Comparison of ENCODE assay signal across 19 mouse cellular contexts in genomic region chr5:121283051-121283450, GRCm38 (mm10).
"Had no signal": no experiment of that assay in that cellular context is flagged by ENCODE, and none has a peak within 500 bp of the region (broad histone marks: within the 10 kb centered on the region; RNA-seq: fewer than 3 reads in every experiment).

No protein-coding gene starts in this region.

- H3K27me3 ChIP-seq: limb, embryonic 13.5 days; liver, embryonic 13.5 days; midbrain, embryonic 12.5 days; neural tube, embryonic 13.5 days had no signal

- DNase-seq: kidney, adult 9 months; kidney, postnatal 36 days; layer of hippocampus, adult 9-11 months; layer of hippocampus, postnatal 36 days; left cerebral cortex, postnatal 4 days; liver, embryonic 13.5 days; lung, embryonic 14.5 days; lung, postnatal 10 days; lung, postnatal 4 days; retina, postnatal 1 day; right cerebral cortex, postnatal 4 days; spleen, adult 18-20 months; thymus, postnatal 36 days had no signal

- H3K9ac ChIP-seq: limb, embryonic 13.5 days; liver, embryonic 13.5 days; lung, embryonic 14.5 days; midbrain, embryonic 12.5 days; neural tube, embryonic 13.5 days had no signal

- H3K4me2 ChIP-seq: limb, embryonic 13.5 days; liver, embryonic 13.5 days; lung, embryonic 14.5 days; midbrain, embryonic 12.5 days; neural tube, embryonic 13.5 days had no signal

- H3K4me1 ChIP-seq: limb, embryonic 13.5 days; midbrain, embryonic 12.5 days; neural tube, embryonic 13.5 days had no signal

- H3K27ac ChIP-seq: kidney, postnatal 0 days; limb, embryonic 13.5 days; liver, embryonic 13.5 days; midbrain, embryonic 12.5 days; neural tube, embryonic 13.5 days had no signal

- H3K9me3 ChIP-seq: limb, embryonic 13.5 days; liver, embryonic 13.5 days; midbrain, embryonic 12.5 days; neural tube, embryonic 13.5 days had no signal

- H3K4me3 ChIP-seq: limb, embryonic 13.5 days; liver, embryonic 13.5 days; midbrain, embryonic 12.5 days; neural tube, embryonic 13.5 days had no signal

- ATAC-seq: intestine, postnatal 0 days; midbrain, embryonic 16.5 days had no signal
